Mouse (Mus musculus) heart, adult 2 months (tissue): ENCODE results near the gene Gm47791. TPM values are rescaled to one million over a fixed set of nuclear protein-coding genes. Genes with fewer than 3 reads are reported as not detected.

Experiments
- DNase-seq, 2 experiments: peaks; one replicate each; pipeline ENCODE4 v3.0.0; 2021
- H3K27ac ChIP-seq: fragments of 200-600 bp; 2 replicates; pipeline ENCODE4 v1.8.1; 2022
- H3K27me3 ChIP-seq: fragments of 200-500 bp; 2 replicates; pipeline ENCODE4 v1.6.1; 2012; ENCODE audit warnings: mild to moderate bottlenecking, low read length, inconsistent platforms, mixed read lengths; ENCODE audit not compliant: control insufficient read depth, insufficient read depth
- H3K36me3 ChIP-seq: fragments of 200-500 bp; 2 replicates; pipeline ENCODE4 v1.6.1; 2012; ENCODE audit warnings: low read length, inconsistent platforms; ENCODE audit not compliant: control insufficient read depth, insufficient read depth
- H3K4me1 ChIP-seq: fragments of 200-500 bp; 2 replicates; pipeline ENCODE4 v1.6.1; 2011; ENCODE audit warnings: low read length; ENCODE audit not compliant: control insufficient read depth, insufficient read depth
- H3K4me3 ChIP-seq: fragments of 200-600 bp; 2 replicates; pipeline ENCODE4 v1.8.1; 2022
- H3K79me2 ChIP-seq: fragments of 200-500 bp; replicated peaks from 2 replicates; pipeline ENCODE4 v1.6.1; 2012; ENCODE audit warnings: mild to moderate bottlenecking, inconsistent platforms, low read length, moderate library complexity, mixed read lengths; ENCODE audit not compliant: control insufficient read depth, insufficient read depth
- H3K9ac ChIP-seq: fragments of 200-500 bp; 2 replicates; pipeline ENCODE4 v1.6.1; 2012; ENCODE audit warnings: low read depth, mild to moderate bottlenecking, control low read depth, inconsistent platforms, low read length, mixed read lengths
- CTCF ChIP-seq: fragments of 200-600 bp; IDR thresholded peaks from 2 replicates; pipeline ENCODE4 v1.8.1; 2022; ENCODE audit warnings: antibody characterized with exemption, mild to moderate bottlenecking, moderate library complexity
- EP300 ChIP-seq: fragments of 200-500 bp; IDR thresholded peaks from 2 replicates; pipeline ENCODE4 v1.6.1; 2011; ENCODE audit warnings: low read depth, low read length, control low read depth; ENCODE audit not compliant: insufficient read depth
- POLR2A ChIP-seq: fragments of 200-500 bp; IDR thresholded peaks from 2 replicates; pipeline ENCODE4 v1.6.1; 2011; ENCODE audit warnings: mild to moderate bottlenecking, low read depth, low read length, control low read depth; ENCODE audit not compliant: insufficient read depth
- WGBS: fragments of 180-500 bp; shearing (Covaris S2); methylation state at CpG from one replicate; pipeline ENCODE4 v1.1.7; 2018; 5-methylcytosine and 5-hydroxymethylcytosine counted together
- intact Hi-C: fragments of 180-260 bp; cut with DNase I; formaldehyde crosslinking; loops from one replicate; pipeline ENCODE4 v1.15.1; 2025
- polyA plus RNA-seq: library from polyadenylated mRNA; depleted of rRNA; stranded (reverse); fragments of >200 nt; gene quantifications from 2 replicates; pipeline ENCODE4 v1.2.3, GENCODE M21; 2012
- total RNA-seq, 2 experiments: library from RNA; stranded (reverse); gene quantifications; 2 replicates each; pipeline ENCODE4 v1.2.3; 2021

The Gm47791 gene
- total and polyA plus RNA-seq, 3 experiments = not detected

- whole genome bisulfite sequencing = 78% methylated on average over 6 of the region's 6 CpGs
- no peaks in the 10 kb centered on the region for H3K4me1 ChIP-seq
- no peak for DNase-seq
- no peaks in the 10 kb centered on the region for H3K36me3 ChIP-seq
- H3K79me2 ChIP-seq = no peaks in the 10 kb centered on the region
- H3K27ac ChIP-seq = no peak overlapping the region
- TF ChIP-seq POLR2A = no peak
- no peak for TF ChIP-seq CTCF
- no peak for TF ChIP-seq EP300
- no peaks in the 10 kb centered on the region for H3K27me3 ChIP-seq
- intact Hi-C loops = no loop called here
- H3K9ac ChIP-seq = no peak overlapping the region
- H3K4me3 ChIP-seq = no peak overlapping the region
These were observed 8.4 kb upstream of the Gm47791 start for GRCm38 (mm10) chr1:82779388-82779966.

DNA sequence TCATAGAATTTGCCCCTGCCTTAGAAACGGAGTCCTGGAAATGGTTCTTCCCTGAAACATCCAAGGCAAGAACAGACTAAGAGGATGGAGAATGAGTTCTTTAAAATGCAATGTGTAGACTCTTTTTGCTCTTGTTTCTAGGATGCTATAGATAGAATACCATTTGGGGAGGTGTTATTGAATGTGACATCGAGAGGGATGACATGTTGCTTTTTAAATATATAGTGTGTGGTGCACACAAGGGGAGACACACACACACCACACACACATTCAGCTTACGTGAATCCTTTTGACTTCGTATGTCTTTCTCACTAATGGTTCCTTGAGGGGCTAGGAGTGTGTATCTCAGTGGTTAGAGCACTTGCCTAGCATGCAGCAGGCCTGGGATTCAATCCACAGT, 4.2 kb upstream of the Gm47791 start:
- no peak for DNase-seq
- WGBS = 86% methylated on average over 4 of the region's 4 CpGs
- intact Hi-C loops = no loop called here
- TF ChIP-seq POLR2A = no peak
- no peak for TF ChIP-seq CTCF
- TF ChIP-seq EP300 = no peak
- Histone ChIP-seq H3K4me1 (no peaks in the 10 kb centered on the region), H3K9ac (no peak overlapping the region), H3K79me2 (no peaks in the 10 kb centered on the region), H3K36me3 (no peaks in the 10 kb centered on the region), H3K27me3 (no peaks in the 10 kb centered on the region), H3K27ac (no peak overlapping the region), H3K4me3 (no peak overlapping the region)

DNA sequence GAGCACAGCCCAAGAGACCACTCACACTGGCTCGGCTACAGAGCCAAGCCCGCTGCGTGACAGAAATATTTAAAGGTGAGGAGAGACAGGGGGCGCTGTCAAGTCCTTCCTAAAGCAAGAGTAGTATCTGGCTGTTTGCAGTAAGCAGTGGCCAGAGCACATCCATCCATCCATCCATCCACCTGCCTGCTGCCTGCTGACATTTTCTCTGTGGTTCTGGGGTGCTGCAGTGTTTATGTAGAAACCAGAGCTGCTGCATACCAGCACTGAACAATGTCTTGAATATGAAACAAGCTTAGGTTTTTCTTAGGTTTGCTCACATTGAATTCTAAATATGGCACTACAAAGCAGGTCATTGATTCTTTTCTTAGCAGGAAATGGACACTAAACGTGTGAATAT, 2.2 kb upstream of the Gm47791 start:
- no peaks in the 10 kb centered on the region for H3K27me3 ChIP-seq
- no peaks in the 10 kb centered on the region for H3K79me2 ChIP-seq
- no peak overlapping the region for H3K9ac ChIP-seq
- H3K4me3 ChIP-seq = no peak overlapping the region
- H3K4me1 ChIP-seq = no peaks in the 10 kb centered on the region
- DNase-seq = no peak
- H3K27ac ChIP-seq = no peak overlapping the region
- H3K36me3 ChIP-seq = no peaks in the 10 kb centered on the region
- WGBS = 67% methylated on average over 5 of the region's 5 CpGs
- no peak for TF ChIP-seq POLR2A
- no peak for TF ChIP-seq EP300
- no peak for TF ChIP-seq CTCF
- intact Hi-C loops = no loop called here

- H3K27me3 ChIP-seq = no peaks in the 10 kb centered on the region
- no peaks in the 10 kb centered on the region for H3K4me1 ChIP-seq
- intact Hi-C loops = no loop called here
- TF ChIP-seq EP300 = no peak
- TF ChIP-seq POLR2A = no peak
- no peak for TF ChIP-seq CTCF
- no peaks in the 10 kb centered on the region for H3K36me3 ChIP-seq
- 81% methylated on average over 4 of the region's 4 CpGs for WGBS
- H3K4me3 ChIP-seq = no peak overlapping the region
- DNase-seq = no peak
- H3K27ac ChIP-seq = no peak overlapping the region
- H3K9ac ChIP-seq = no peak overlapping the region
- H3K79me2 ChIP-seq = no peaks in the 10 kb centered on the region
These were observed 1.4 kb upstream of the Gm47791 start for GRCm38 (mm10) chr1:82772428-82772827.

DNA sequence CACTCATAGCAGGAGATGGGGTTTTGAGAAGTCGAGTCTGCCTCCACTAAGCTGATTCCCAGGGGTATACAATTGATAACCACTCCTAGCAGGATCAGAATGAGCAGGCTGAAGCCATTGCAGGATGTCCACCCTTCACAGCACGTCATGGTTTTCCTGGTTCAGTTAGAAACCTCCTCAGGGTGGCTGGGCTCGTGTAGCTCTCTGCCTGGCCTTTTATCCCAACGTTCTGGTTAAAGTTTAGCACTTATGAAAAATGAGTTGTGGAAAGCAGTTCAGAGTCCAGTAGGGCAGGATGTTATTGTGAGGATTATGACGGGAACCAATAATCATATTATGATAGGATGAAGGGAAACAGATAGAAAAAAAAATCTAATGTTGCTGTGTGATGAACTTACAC, 2.8 kb downstream of the Gm47791 start, which contains the start of gene Tm4sf20:
TSS of gene Tm4sf20 (minus strand) at position 193 of the 400 bp plus-strand sequence.
- H3K36me3 ChIP-seq = no peaks in the 10 kb centered on the region
- H3K79me2 ChIP-seq = no peaks in the 10 kb centered on the region
- no peak within 1 kb of the TSS for H3K27ac ChIP-seq
- H3K4me1 ChIP-seq = no peaks in the 10 kb centered on the region
- 49% methylated on average over 5 of the region's 5 CpGs for WGBS
- no peak within 1 kb of the TSS for H3K4me3 ChIP-seq
- DNase-seq = no peak
- intact Hi-C loops = no loop called here
- no peaks in the 10 kb centered on the region for H3K27me3 ChIP-seq
- no peak within 1 kb of the TSS for H3K9ac ChIP-seq
- TF ChIP-seq EP300 (no peak), CTCF (no peak), POLR2A (no peak)

- no peak for DNase-seq
- TF ChIP-seq POLR2A (no peak), CTCF (no peak), EP300 (no peak)
- Histone ChIP-seq H3K4me1 (no peaks in the 10 kb centered on the region), H3K9ac (no peak overlapping the region), H3K4me3 (no peak overlapping the region), H3K36me3 (no peaks in the 10 kb centered on the region), H3K27ac (no peak overlapping the region), H3K79me2 (no peaks in the 10 kb centered on the region), H3K27me3 (no peaks in the 10 kb centered on the region)
- intact Hi-C loops = no loop called here
- 55% methylated on average over 4 of the region's 4 CpGs for WGBS
These were observed 4.4 kb downstream of the Gm47791 start for GRCm38 (mm10) chr1:82766641-82767040.
